Mouse (Mus musculus) retina, postnatal 7 days (tissue): ENCODE data around the gene Ndrg3.
A peak's percentile ranks its signal among the peaks of the same experiment; 100 is the strongest.
"Not testable (repeated sequence)": the region's sequence is repeated elsewhere in the genome, so short reads cannot be mapped to it uniquely, and the experiment has no call there.

ENCODE experiments used
- DNase-seq: peaks from one replicate; pipeline ENCODE4 v3.0.0-alpha.2; 2012; ENCODE audit warnings: low read depth, low spot score

Gene Ndrg3

DNA sequence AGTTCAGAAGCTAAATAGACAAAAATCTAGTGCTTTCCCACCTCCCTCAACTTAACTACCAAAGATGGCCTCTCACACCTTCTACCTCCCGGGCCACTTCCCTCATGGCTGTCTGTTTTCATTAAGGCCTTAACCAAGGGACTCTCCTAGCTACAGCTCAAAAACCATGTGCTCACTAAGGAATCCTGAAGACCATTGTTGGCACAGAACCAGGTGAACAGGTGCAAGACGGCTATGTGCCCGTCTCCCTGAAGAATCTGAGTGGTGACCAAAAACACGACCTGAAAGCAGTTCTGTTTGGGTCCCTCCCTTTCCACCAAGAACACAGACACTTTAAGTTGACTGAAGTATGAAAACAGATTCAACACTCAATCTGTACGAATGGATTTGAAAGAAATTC is 6.4 kb upstream of the Ndrg3 start:
- no peak for DNase-seq

DNA sequence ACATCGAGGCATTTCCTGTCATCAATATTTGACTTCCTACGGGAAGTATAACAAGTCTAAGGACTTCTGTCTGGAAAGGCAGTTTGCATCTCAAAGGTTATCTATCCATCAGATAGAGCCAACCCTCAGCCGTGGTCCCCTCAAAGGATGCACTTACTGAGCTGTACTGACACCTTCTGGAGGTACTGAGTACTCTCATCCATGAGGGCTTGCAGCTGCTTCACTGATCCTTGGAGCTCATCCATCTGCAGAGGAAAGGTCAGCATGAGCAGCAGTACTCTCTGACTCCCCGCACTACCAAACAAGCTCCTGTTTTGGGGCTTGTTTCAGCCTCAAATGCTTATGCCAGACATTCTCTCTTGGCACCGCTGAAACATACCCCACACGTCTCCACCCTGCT is 4.7 kb upstream of the Ndrg3 start:
- peak; percentile 72 for DNase-seq

DNA sequence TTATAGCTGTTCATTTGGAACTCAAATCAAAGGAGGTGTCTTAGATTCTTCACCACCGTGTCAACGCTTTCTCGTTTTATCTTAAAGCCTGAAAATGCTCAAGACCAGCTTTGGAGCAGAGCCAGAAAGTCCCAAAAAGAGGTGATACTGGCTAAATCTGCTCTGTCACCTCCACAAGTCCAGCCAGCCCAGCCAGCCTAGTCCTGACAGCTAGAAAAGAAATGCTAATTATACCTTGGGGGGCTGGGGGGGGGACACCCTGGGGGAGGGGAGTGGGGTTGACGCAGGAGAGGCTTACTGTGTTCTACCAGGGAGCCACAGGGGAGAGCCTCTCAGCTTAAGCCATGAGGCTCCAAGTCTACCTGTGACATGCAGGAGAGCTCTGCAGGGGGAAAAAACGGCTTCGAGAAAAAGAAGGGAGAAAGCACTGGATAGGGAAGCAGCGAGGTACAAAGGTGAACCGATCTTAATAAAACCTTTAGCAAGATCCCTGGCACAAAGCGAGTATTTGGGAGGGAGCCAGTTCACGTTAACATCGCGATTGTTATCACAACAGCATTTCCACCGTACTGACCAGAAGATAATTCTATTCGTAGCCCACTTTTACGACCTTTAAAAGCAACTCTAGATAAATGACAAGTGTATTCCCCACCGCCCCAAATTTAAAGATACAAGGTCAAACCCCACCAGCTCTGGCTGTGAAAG is 977 bp downstream of the Ndrg3 start:
- DNase-seq, result no peak

DNA sequence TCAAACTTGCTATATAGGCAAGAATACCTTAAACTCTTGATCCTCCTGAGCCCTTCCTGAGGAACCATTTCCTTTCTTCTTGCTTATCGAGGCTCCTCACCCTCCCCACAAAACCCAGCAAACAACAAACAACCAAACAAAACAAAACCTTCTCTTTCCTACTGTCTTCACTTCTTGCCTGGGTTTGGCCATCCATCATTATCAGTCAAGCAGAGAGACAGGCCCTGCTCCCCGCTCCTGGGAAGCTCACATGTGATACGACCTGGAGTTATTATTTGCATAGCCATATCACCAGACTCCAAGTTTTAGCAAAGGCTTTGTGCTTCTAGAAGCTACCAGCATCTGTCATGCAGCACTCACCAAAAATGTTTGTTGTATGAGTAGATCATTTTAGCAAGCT is 4.5 kb downstream of the Ndrg3 start:
- no peak for DNase-seq

DNA sequence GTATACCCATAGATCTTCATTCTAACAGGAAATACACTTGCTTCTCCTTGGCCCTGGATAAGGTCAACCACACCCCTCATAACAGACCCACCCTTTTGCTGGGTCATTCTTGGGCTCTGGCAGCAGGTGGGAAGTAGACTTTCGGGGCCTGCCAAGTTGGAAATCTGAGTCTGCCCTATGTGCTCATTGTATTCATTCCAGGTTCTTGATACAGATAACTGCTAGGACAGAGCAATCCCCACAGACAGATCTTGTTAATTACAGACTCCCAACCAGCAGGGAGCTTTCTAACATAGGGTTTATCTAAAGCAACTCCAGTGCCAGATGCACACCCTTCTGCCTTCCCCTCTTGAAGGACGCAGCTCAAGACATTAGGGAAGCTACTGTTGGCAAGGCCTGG is 9.0 kb downstream of the Ndrg3 start:
- DNase-seq, result no peak

DNA sequence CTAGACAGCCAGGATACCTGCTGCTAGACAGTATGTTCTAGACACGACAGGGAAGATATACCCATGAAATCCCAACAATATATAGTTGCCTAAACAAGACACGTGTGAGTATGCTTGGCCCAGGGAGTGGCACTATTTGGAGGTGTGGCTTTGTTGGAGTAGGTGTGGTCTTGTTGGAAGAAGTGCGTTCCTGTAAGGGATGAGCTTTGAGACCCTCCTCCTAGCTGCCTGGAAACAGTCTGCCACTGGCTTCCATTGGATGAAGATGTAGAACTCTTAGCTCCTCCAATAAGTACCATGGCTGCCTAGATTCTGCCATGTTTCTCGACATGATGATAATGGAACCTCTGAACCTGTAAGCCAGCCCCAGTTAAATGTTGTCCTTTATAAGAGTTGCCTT is 10.6 kb downstream of the Ndrg3 start:
- DNase-seq, result no peak

DNA sequence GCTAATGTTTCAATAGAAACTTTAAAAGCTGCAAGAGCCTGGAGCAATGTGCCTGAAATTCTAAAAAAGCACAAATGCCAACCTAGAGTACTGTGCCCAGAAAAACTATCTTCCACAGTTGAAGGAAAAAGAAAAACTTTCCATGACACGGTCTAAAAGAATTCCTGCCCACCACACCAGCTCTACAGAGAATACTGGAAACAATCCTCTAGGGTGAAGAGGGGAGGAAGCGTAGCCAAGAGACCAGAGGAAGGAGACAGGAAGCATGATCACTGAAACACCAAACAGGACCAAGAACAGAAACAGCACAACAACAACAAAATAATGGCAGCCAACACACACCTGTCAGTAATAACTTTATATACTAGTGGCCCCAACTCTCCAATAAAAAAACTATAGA is 11.8 kb downstream of the Ndrg3 start:
- no peak for DNase-seq

DNA sequence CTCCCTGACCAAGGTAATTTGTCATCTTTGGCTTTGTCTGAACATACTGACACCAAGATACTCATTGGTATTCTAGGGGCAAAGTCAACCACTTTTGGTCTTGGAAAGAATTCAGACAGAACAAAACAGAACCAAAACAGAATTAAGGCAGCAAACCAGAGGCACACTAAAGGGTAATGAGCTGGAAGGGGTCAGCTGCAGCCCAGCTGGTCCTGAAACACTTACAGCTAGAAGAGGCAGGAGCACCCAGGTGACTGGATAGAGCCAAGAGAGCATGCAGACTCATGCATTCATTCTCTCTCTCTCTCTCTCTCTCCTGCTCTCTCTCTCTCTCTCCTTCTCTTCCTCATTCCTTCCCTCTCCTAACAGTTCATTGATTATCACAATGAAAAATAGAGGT is 15.1 kb downstream of the Ndrg3 start:
- DNase-seq, result no peak

DNA sequence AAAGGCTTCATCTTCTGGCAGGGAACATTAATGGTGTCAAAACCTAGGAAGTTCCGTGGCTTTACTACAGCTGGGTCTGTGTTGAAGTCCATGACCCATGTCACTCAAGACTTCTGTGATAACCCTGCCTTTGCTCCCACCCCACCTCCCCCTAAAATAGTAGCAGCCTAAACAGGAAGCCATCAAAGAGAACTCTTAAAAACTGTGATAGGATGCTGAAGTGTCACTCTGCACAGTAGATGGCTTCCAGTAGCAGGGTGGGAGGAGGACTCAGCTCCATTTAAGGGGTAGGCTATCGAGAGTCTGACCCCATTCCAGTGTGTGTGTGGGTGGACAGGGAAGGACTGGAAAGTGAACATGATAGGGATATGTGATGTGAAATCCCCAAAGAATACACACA is 16.9 kb downstream of the Ndrg3 start:
- DNase-seq, result no peak

DNA sequence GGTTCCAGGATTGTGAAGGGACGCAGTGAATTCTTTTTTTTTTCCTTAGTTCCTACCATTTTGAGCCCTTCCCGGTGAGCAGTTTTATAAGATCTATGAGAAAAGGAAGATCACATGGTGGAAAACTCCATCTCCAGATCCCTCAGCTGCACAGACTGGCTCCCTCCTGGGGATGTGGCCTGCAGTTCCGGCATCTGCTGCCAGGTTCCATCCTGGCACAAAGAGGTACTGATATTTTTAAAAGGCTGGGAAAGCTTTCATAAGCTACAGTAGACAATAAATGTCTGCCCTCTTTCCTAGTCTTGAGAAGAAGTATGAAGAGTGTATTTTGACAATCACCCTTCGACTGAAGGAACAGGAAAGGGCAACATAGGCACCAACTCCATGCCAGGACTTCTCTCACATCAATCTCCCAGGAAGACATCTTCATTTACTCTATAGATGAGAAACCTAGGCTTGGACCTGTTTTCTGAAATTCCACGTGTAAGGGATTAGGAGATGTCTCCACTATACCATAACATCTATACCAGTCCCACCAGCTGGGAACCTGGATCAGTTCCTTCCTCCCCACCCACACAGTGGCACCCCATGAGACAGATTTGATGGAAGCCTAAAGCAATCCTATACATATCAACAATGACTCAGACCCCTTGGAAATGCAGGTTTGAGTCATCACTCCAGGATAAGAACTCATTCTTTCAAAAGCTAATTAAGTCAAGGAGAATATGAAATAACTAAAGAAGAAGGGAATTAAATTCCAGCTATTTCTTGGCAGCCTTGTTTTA is 18.3 kb downstream of the Ndrg3 start:
- DNase-seq, result no peak

DNA sequence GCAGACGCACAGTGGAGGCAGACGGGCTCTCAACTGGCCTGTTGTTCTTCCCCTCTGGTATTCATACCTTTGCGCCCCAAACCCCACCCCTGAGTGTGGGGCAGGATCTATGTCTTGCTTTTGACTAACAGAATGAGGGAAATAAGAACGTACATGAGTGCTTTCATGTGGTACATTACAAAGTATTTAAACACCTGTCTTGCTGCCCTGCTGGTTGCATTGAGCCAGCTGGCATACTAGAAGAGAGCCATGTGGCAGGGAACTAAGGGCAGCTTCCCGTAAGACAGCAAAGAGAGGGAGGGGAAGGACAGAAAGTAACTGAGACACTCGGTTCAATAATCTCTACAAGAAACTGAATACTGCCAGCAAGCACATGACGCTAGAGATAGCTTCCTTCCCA is 21.6 kb downstream of the Ndrg3 start:
- DNase-seq, result no peak

DNA sequence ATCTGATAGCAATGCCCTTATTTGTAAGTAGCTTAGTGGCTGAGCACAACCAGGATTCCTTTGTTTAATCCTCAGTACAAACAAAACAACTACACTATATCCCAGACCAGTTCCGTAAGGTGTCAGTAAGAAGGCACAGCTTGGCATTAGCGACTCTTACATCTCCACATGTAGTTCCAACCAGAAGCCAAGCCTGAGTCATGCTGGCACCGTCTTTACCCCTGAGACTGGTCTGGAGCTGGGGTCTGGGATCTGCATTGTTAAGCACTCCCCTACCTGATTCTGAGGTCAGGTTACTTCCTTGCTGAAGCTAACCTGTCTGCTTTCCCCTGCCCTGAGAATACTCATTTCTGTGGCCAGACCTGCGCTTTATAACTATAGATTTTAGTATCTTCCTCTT is 23.4 kb downstream of the Ndrg3 start:
- DNase-seq, result no peak

DNA sequence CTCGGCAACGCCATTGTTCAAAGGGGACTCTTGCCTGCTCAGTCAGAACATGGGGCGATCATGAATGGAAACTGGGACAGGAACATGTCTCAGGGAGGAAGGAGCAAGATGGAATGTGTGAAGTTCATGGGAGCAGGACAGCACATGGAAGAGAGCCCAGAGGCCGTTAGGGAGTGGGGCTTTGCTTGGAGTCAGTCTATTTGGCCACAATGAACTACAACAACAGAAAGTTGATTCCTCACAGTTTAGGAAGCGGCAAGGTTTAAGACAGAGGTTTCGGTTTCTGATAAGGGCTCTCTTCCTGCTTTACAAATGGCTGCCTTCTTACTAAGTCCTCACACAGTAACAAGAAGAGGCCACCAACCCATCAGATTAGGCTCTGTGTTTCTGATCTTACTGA is 24.5 kb downstream of the Ndrg3 start:
- DNase-seq, result no peak

DNA sequence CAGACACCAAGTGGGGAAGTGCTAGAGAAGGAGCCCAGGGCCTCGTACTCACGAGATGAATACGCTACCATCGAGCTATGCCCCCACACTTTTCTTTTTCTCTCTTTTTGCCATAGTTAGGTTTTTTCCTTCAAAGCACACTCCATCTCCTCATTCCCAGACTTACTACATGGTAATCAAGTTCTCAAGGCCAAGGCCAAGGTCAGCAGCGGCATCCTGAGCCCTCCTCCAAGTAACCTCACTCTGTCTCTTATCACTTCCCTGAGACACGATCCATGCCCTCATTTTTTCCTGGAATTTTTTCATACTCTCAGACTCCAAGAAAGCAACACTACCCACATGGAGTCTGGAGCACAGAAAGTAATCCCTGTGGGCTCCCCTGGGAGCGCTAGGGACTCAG is 28.0 kb downstream of the Ndrg3 start:
- no peak for DNase-seq

DNA sequence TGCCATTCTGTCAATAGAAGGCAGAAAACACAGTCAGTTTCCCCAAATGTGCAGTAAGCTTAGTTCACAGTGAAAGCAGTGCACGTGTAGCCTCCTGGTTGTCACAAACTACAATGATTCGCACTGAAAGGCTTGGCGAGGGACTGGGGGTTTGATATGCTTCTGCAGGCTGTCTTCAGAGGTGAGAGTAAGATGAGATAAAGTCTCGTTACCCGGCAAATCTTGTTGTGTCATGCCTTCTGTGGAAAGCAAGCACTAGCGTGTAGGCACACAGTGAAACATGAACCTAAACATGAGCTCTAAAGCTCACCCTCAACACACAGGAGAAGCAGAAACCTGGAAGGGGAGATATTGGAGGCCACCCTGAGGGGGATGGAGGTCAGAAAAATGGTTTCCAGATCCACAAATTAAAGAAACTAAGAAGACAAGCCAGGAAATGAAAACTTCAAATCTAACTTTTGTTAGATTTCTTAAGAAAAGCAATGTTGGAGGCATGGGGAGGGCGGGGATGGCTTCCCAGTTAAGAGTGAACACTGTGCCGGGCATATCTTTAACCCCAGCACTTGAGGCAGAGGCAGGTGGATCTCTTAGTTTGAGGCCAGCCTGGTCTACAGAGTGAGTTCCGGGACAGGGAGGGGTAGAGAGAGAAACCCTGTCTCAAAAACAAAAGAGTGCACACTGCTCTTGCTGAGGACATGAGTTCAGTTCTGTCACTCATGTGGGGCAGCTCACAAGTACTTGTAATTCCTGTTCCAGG is 33.2 kb downstream of the Ndrg3 start:
- no peak for DNase-seq

DNA sequence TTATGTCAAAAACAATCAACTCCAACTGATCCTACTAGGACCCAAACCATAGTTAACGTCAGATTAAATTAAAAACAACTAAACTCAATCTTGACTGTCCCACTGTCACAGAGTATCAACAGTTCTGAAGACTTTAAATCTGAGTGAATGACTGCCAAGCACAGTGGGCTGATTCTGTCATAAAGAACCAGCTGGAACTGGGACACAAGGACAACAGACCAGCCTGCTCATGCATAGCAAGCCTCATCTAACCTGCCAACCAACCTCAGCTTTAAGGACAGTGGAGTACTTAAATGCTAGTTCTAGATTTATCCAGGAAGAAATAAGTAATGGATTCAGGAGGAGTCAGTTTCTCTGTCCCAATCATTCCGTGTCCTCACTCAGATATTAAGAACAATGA is 34.8 kb downstream of the Ndrg3 start:
- DNase-seq, result no peak

DNA sequence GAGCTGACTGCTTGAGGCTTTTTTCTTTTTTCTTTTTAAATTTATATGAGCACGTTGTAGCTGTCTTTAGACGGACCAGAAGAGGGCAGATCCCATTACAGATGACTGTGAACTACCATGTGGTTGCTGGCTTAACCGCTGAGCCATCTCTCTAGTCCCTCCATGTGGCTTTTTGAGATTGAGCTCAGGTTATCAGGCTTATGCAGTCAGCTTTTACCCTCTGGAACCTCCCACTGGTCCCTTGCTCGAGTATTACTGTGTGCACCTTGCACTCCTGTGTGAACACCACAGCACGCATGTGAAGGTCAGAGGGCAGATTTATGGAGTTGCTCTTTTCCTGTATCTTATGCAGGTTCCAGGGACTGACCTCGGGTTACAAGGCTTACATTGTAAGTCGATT is 35.5 kb downstream of the Ndrg3 start:
- no peak for DNase-seq

DNA sequence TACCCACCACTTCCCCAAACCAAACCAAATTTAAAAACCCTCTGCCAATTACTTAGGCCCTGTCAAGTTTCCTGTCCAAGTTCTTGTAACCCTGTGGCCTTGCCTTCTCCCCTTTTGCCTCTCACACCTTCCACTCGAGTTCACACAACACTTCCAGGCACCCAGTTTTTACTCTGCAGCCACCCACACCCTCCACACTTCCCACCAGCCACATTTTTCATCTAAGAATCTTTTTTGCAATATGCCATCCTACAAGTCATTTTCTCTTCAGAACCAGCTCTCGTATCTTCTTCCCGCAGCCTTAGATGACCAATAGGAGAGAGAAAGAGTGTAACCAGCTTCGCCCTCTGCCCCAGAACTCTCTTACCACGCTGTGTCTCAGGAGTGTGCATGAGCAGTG is 37.4 kb downstream of the Ndrg3 start:
- DNase-seq, result no peak

DNA sequence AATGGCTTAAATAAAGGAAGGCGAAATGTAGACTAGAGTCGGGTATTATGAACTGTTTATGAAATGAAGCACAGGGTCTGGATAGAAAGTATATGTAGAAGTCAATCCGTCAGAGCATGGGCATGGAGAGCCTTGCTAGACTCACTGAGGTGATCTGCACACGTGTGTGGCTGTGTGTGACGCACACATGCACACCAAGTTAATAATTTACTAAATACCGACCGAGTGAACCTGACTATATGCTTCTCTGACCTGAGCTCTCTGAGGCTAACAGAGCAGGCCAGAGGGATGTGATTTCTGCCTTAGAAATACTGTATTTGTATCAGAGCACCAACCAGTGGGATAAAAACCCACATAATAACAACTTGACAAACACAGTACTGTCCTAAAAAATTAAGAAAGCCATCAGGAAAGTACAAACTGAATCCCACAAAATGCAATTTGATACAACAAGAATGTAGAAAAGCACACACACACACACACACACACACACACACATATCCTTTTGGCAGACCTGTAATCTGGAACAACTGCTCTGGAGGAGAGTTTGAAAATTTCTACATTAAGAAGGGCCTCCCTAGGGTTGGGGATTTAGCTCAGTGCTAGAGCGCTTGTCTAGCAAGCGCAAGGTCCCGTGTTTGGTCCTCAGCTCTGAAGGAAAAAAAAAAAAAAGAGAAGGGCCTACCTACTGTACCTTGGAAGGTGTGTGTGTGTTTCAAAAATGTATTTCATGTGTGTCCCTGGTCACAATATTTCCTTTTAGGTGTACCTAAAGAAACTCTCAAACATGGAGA is 40.4 kb downstream of the Ndrg3 start:
- DNase-seq, result no peak

DNA sequence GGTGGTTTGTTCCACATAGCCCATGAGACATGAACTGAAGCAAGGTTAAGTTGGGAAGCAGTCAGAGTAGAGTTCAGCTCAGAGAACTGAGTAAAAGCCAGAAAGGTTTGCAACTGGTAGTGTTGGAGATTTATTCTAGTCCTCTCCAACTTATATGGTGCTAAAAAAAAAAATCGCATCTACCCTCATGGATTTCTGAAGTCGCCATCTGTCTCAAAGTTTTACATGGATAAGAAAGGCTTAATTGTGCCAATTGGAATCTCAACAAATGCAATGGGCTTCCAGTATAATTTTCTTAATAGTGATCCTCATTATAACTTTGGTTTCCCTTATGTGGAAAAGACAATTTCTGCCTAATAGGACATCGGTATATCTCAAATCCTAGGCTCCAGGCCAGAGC is 41.0 kb downstream of the Ndrg3 start:
- DNase-seq, result no peak

DNA sequence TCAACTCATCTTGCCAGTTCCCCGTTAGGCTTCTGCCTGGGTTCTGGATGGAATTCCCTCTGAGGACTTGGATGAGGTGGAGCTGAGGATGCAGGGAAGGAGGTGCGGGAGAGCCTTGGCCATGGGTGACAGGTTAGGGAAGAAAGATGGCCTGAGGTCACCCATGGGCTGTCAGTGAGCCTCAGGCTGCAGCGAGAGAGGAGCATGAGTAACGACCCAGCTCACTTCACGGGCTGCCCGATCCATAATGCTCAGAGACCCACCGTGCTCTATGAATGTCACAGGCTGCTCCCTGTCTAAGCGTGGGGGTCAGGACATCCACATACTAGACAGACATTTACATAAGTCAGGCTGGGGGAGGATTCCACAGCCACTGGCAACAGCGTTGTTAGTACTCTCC is 50.3 kb downstream of the Ndrg3 start:
- not testable (repeated sequence) for DNase-seq

DNA sequence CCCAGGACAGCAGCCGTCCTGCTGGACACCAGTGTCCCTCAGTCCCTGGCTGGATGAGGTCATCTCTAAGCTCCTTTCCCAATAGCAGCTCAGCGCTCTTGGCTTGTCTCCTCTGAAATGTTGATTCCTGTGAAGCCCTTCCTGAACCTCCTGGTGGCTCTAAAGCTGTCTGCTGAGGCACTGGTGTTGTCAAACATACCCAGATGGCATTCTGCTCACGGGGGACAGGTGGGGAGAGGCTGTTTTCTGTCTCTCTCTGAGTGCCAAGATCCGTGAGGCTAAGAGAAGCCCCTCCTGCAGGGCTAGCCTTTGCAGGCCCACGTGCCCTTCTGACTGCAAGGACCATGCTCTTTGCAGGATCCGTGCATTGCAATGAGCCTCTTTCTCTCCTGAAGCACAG is 51.9 kb downstream of the Ndrg3 start:
- DNase-seq, result not testable (repeated sequence)
